Mouse (Mus musculus) CD4-positive helper T cell, adult 2 months (primary cell): ENCODE results near the gene Luc7l.
"Not testable (repeated sequence)": the region's sequence is repeated elsewhere in the genome, so short reads cannot be mapped to it uniquely, and the experiment has no call there.

Source experiments
- DNase-seq: peaks from one replicate; pipeline ENCODE4 v3.0.0-alpha.2; 2012; ENCODE audit warnings: low read depth, missing footprints, low spot score

The Luc7l gene

DNA sequence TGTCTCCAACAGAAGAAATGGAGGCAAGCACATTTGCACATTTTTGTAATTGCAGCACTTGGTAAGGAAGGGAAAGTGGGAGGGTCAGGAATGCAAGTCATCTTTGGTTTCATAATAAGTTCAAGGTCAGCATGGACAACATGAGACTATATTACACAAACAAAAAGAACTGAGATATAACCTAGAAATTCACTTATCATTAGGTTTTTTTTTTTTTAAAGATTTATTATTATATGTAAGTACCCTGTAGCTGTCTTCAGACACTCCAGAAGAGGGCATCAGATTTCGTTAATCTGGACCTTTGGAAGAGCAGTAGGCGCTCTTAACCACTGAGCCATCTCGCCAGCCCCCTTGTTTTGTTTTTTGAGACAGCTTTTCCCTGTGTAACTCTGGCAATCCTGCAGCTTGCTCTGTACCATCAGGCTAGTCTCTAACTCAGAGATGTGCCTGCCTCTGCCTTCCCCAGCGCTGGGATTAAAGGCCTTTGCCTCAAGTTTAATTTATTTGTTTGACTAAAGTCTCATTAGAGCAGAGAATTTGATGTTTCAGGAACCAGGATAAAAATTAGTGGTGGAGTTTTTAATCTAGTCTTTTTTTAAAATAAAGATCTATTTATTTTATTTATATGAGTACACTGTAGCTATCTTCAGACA, 684 bp upstream of the Luc7l start:
- DNase-seq, result no peak

DNA sequence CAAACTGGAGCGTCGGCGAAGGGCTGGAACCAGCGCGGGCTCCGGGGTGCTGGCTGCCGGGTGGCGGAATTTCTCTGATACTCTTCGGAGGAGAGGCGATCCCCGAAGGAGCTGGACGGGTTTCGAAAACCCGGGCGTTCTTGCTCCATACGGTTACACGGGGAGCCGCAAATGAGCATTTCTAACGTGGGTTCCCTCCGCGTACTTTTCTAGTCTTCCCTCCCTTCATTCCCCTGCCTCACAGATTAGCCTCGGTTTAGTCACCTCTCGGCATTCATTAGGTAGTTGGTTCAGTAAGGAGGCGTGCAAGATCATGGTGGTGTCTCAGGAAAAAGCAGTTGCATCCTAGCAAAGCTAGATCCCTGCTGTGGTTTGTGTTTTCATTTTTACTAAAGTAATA, 703 bp downstream of the Luc7l start:
- DNase-seq, result no peak

DNA sequence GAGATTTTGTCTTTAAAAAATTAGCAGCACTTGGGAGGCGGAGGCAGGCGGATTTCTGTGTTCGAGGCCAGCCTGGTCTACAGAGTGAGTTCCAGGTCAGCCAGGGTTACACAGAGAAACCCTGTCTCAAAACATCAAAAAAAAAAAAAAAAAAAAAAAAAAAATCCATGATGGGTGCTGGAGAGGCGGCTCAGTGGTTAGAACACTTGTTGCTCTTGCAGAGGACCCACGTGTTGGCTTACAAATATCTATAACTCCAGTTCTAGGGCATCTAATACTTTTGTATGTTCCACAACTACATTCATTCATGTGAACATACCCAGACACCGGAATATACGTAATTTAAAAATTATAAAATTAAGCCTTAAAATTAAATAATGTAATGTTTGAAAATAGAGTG, 2.6 kb downstream of the Luc7l start:
- no peak for DNase-seq

DNA sequence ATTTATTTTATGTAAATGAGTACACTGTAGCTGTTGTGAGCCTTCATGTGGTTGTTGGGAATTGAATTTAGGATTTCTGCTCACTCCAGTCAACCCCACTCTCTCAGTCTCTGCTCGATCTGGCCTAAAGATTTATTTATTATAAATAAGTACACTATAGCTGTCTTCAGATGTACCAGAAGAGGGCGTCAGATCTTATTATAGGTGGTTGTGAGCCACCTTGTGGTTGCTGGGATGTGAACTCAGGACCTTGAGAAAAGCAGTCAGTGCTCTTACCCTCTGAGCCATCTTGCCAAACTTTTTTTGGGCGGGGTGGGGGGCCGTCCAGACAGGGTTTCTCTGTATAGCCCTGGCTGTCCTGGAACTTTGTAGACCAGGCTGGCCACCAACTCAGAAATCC, 9.1 kb downstream of the Luc7l start:
- DNase-seq, result peak; percentile 47

DNA sequence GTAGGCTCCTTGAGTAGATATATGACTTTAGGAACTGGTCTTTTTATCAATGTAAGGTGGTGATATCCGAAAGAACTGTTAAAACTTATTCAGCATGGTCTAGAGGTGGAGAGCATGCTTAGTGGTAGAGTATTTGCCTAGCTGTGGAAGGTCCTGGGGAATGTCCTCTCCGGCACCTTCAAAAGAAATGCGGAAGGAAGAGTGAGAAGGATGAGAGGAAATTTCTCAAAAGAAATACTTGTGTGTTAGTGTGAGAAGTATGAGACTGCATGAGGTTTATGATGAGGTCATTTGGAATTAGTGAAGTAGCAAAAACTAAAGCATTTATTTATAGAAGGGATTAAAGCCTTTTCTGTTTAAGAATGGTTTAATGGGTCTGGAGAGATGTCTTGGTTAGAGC, 9.7 kb downstream of the Luc7l start:
- DNase-seq, result no peak

DNA sequence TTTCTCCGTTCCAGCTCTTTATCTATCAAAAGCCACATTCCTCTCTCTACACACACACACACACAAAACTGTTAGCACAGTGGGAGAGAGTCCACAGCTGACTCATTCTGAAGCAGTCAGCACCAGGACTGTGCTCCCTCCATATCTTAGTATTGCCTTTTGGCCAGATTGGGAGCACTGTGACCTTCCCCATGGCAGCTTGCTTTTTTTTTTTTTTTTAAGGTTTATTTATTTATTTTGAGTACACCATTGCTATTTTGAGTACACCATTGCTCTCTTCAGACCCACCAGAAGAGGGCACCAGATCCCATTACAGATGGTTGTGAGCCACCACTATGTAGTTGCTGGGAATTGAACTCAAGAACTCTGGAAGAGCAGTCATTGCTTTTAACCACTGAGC, 16.2 kb downstream of the Luc7l start:
- DNase-seq, result peak; percentile 32

DNA sequence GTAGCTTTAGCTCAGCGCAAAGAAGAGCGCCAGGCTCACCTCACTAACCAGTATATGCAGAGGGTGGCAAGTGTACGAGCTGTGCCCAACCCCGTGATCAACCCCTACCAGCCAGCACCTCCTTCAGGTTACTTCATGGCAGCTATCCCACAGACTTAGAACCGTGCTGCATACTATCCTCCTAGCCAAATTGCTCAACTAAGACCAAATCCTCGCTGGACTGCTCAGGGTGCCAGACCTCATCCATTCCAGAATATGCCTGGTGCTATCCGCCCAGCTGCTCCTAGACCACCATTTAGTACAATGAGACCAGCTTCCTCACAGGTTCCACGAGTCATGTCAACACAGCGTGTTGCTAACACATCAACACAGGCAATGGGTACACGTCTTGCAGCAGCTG, 16.9 kb downstream of the Luc7l start:
- not testable (repeated sequence) for DNase-seq

DNA sequence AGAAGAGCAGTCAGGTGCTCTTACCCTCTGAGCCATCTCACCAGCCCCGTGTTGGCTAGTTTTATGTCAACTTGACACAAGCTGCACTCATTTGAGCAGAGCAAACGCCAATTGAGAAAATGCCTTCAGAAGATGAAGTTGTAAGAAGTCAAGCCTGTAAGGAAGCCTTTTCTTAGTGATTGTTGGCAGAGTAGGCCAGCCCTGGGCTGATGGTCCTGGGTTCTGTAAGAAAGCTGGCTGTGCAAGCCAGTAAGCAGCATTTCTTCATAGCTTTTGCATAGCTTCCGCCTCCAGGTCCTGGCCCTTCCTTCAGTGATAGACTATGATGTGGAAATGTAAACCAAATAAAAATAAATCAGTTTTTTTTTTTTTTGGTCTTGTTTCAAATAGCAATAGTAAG, 19.9 kb downstream of the Luc7l start:
- no peak for DNase-seq

DNA sequence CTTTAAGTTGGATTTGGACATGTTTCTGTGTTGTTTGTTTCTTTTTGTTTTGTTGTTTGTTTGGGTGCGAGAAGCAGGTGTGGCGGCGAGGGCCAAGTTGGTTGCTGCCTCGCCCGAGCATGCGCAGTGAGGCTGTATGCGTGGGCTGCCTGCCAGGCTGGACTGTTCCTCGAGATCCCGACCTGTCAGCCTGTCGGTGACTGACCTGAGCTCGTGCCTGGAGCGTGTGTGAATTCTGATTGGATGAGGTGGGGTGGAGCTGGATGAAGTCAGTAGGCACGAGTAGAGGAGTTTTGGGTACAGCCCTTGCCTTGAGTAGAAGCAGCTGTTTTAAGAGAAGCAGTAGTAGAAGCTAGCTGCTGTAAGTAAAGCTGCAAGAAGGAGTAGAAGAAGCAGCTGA, 23.2 kb downstream of the Luc7l start:
- no peak for DNase-seq

DNA sequence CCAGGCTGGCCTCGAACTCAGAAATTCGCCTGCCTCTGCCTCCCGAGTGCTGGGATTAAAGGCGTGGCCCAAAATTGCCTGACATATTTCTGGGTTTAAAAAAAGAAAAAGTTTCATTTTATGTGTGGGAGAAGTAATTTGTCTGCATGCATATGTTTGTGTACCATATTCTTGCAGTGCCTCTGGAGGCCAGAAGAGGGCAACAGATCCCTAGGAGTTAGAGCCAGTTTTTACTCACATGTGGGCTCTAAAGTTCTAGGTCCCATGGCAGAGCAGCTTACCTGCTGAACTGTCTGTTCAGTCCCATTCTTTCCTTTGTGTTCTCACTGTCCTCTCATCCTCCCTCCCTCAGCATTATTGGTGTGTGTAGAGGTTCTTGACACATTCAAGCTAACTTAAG, 24.0 kb downstream of the Luc7l start:
- DNase-seq, result peak; percentile 56

DNA sequence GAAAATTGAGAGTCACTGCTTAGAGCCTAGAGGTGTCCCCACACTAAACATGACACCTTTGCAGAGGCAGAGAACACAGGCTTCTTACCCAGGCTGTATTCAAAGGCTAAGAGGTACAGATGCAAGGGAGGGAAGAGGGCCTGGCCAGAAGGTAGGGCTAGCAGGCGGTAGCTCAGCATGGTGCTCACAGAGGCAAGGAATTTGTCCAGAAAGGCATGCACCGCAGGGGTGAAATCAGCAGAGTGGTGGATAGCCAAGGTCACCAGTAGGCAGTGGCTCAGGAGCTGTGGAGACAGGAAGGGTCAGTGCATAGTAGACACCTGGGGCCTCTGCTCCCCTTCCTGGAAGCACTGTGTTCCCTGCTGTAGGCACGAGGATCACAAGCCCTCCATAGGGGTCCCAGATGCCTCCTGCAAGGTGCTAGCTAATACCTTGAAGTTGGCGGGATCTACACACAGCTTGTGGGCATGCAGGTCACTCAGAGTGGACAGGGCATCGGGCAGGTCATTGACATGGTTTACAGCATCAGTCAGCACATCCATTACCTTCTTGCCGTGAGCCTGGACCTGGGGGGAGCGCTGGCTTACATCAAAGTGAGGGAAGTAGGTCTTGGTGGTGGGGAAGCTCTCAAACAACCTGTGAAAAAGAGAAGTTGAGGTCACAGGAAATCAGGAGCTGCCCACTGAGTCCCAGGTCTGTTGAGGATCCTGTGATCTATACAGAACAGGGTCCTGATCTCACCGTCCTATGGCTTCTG, 33.7 kb downstream of the Luc7l start:
- no peak for DNase-seq

DNA sequence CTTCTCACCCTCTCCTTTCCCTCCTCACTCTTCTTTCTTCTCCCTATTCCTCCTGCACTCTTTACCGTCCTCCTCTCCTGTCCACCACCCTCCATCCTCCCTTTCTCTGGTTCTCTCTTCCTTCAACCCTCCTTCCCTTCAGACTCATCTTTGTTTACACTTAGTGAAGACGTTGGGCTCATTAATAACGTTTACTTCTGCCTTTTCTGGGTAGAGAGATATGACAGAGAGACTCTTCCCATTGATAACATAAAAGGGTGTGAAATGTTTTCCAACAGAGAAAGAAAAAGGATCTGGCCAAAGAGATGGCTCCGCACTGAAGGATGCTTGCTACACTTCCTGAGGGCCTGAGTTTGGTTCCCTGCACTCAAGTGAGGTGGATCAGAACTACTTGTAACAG, 36.8 kb downstream of the Luc7l start:
- DNase-seq, result no peak

DNA sequence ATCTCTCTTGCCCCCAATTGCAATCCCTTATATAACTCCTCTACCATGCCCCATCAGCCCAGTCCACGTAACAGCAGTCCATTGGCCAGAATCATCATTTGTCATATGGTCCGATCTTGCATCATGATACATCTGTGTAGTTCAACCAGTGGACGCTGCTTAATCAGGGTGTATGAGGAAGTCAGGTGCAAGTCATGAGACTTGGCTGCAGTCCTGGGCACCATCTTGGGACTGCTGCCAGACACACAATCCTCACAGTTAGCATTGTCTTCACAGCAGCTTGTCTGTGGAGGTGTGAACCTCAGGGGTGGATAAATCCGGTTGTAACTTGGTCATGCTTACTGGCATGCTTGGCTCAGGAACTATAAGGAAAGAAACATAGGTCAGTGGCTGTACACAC, 45.6 kb downstream of the Luc7l start:
- DNase-seq, result not testable (repeated sequence)

DNA sequence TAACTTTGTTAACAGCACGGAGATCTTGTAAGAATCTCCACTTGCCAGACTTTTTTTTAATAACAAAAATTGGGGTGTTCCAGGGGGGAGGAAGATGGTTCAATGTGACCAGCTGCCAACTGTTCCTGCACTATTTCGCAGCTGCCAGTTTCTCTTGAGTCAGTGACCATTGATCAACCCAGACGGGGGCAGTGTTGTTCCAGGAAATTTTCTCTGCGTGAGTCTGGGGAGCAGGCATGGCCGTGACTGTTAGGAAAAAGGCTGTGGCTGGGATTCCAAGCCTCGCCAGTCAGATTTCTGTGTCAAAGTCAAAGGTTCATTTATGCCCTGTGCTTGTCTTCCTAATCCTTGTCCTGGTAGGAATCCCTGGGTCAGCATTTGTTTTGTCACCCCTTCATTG, 61.6 kb downstream of the Luc7l start:
- DNase-seq, result peak; percentile 13

DNA sequence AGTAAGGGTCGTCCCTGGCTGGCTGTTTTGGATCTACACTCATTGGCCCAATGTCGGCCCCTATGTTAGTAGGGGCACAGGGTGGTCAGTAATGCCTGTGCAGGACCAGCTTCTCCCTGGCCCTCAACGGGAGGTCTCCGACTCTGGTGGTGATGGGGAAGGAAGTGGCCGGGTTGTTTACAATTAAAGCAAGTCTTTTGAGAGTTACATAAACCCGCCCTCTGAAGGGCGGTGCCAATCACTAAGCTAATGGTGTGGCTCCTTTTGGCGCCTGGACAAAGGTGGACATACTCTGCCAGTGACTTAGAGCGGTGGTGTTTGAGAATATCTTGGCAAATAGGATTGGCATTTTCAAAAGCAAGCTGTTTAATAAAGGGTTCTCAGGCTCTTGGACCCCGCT, 62.8 kb downstream of the Luc7l start:
- no peak for DNase-seq

DNA sequence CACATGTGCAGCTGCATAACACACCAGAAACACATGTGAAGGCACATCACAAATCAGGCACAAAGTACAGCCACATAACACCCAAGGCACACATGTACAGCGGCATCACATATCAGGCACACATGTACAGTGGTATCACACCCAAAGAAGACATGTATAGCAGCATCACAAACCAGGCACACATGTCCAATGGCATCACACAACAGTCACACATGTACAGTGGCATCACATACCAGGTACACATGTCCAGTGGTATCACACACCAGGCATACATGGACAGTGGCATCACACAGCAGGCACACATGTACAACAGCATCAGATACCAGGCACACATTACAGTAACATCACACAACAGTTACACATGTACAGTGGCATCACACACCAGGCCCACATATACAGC, 65.7 kb downstream of the Luc7l start:
- DNase-seq, result no peak
